ENCODE assay signal across 22 mouse cellular contexts in the genomic region with DNA sequence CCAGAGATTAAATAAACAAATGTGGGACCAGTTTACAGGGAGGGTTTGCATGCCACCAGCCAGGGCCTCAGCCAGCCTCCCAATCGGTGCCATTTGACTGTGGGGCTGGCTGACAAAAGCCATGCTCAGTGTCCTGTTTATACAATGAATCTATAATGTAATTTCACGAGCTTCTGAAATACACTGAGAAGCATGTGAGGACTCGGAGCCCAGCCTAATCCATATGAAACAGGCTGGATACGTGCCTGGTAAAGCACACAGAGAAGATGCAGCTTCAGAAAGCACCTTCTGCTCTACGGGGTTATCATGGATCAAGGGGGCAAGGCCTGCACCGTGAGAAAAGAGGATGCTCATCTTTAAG.
DNase-seq lines count a peak whose midpoint lies in the region; ATAC-seq and TF ChIP-seq lines count a peak whose summit lies in the region.
"Had no signal": no experiment of that assay in that cellular context is flagged by ENCODE, and none has a peak within 500 bp of the region (broad histone marks: within the 10 kb centered on the region; RNA-seq: fewer than 3 reads in every experiment).

No protein-coding gene starts in this region.

- no peak overlapping the region for H3K9ac ChIP-seq in forebrain, embryonic 12.5 days
- H3K9ac ChIP-seq in midbrain, embryonic 11.5 days (ENCODE audit: low read length): no peak overlapping the region
- H3K9ac ChIP-seq in lung, postnatal 0 days (replicated peaks; ENCODE audit: low read depth): no peak overlapping the region
- H3K9ac ChIP-seq: embryonic facial prominence, embryonic 12.5 days; intestine, embryonic 15.5 days; limb, embryonic 13.5 days; liver, postnatal 0 days had no signal

- DNase-seq in forebrain, embryonic 10.5 days (ENCODE audit: extremely low spot score, low spot score): no peak
- DNase-seq in right cerebral cortex, postnatal 4 days: peak; percentile 8
- DNase-seq in right cerebral cortex, postnatal 14 days: no peak
- DNase-seq in midbrain, embryonic 11.5 days (ENCODE audit: low spot score, missing footprints): no peak
- DNase-seq in heart, adult 11 months: no peak
- DNase-seq in lung, postnatal 0 days (ENCODE audit: low spot score): no peak
- no peak for DNase-seq in spleen, adult 12 weeks (ENCODE audit: low spot score)
- DNase-seq: cerebellum, postnatal 25 days; gastrocnemius, postnatal 14 days; heart, postnatal 14 days; liver, postnatal 0 days; lung, postnatal 36 days; spleen, adult 18-20 months; thymus, postnatal 14 days had no signal

- peaks cover 8% of the 10 kb centered on the region; the same call in 1 of the 2 replicates for H3K4me1 ChIP-seq in forebrain, embryonic 12.5 days
- H3K4me1 ChIP-seq in forebrain, embryonic 10.5 days: peaks cover 6% of the 10 kb centered on the region; the same call in 1 of the 2 replicates
- peaks cover 6% of the 10 kb centered on the region for H3K4me1 ChIP-seq in midbrain, embryonic 11.5 days (ENCODE audit: control insufficient read depth, insufficient read depth, low read length)
- no peaks in the 10 kb centered on the region for H3K4me1 ChIP-seq in lung, postnatal 0 days (ENCODE audit: insufficient read depth, low read depth, low read length)
- H3K4me1 ChIP-seq: heart, embryonic 10.5 days; intestine, embryonic 15.5 days; limb, embryonic 13.5 days had no signal

- no peaks in the 10 kb centered on the region for H3K27me3 ChIP-seq in forebrain, embryonic 12.5 days
- no peaks in the 10 kb centered on the region; the same call in 1 of the 2 replicates for H3K27me3 ChIP-seq in forebrain, embryonic 10.5 days (ENCODE audit: poor library complexity, severe bottlenecking)
- no peaks in the 10 kb centered on the region for H3K27me3 ChIP-seq in midbrain, embryonic 11.5 days (ENCODE audit: control insufficient read depth, insufficient read depth, low read length)
- no peaks in the 10 kb centered on the region for H3K27me3 ChIP-seq in lung, postnatal 0 days (replicated peaks; ENCODE audit: insufficient read depth, low read length)
- H3K27me3 ChIP-seq: embryonic facial prominence, embryonic 12.5 days; intestine, embryonic 15.5 days; limb, embryonic 13.5 days had no signal

- no peak overlapping the region for H3K4me3 ChIP-seq in forebrain, embryonic 12.5 days (replicated peaks)
- no peak overlapping the region for H3K4me3 ChIP-seq in forebrain, embryonic 10.5 days
- H3K4me3 ChIP-seq in midbrain, embryonic 11.5 days (ENCODE audit: low read depth, low read length): no peak overlapping the region
- no peak overlapping the region for H3K4me3 ChIP-seq in lung, postnatal 0 days (ENCODE audit: low read depth, low read length)
- H3K4me3 ChIP-seq: embryonic facial prominence, embryonic 12.5 days; heart, embryonic 10.5 days; intestine, embryonic 15.5 days; layer of hippocampus, adult 2 months; limb, embryonic 13.5 days; myocyte had no signal

- no peak for TF ChIP-seq CTCF in lung, postnatal 0 days (IDR thresholded peaks at IDR 0.05)

- peak; percentile 42; the same call in 1 of the 2 replicates for ATAC-seq in forebrain, embryonic 12.5 days (ENCODE audit: low FRiP score)
- ATAC-seq in midbrain, embryonic 11.5 days (ENCODE audit: low FRiP score): peak; percentile 77
- no peak for ATAC-seq in lung, postnatal 0 days
- ATAC-seq: intestine, embryonic 15.5 days; liver, postnatal 0 days had no signal

- no peak overlapping the region for H3K4me2 ChIP-seq in forebrain, embryonic 12.5 days
- H3K4me2 ChIP-seq in midbrain, embryonic 11.5 days: no peak overlapping the region
- H3K4me2 ChIP-seq in lung, postnatal 0 days (replicated peaks; ENCODE audit: low read depth, low read length): no peak overlapping the region
- H3K4me2 ChIP-seq: embryonic facial prominence, embryonic 12.5 days; intestine, embryonic 15.5 days; limb, embryonic 13.5 days had no signal

- no peaks in the 10 kb centered on the region for H3K9me3 ChIP-seq in forebrain, embryonic 12.5 days
- no peaks in the 10 kb centered on the region for H3K9me3 ChIP-seq in forebrain, embryonic 10.5 days
- H3K9me3 ChIP-seq in midbrain, embryonic 11.5 days (ENCODE audit: control insufficient read depth, low read length): no peaks in the 10 kb centered on the region
- H3K9me3 ChIP-seq in lung, postnatal 0 days (ENCODE audit: low read length): no peaks in the 10 kb centered on the region
- H3K9me3 ChIP-seq: embryonic facial prominence, embryonic 12.5 days; heart, embryonic 10.5 days; intestine, embryonic 15.5 days; limb, embryonic 13.5 days had no signal

- no peak for TF ChIP-seq EP300 in lung, postnatal 0 days (IDR thresholded peaks at IDR 0.05)

- WGBS in forebrain, embryonic 12.5 days: 64% methylated on average over 6 of the region's 6 CpGs
- 78% methylated on average over 6 of the region's 6 CpGs for WGBS in forebrain, embryonic 10.5 days
- WGBS in midbrain, embryonic 11.5 days: 50% methylated on average over 6 of the region's 6 CpGs
- 45% methylated on average over 6 of the region's 6 CpGs for WGBS in lung, postnatal 0 days

- H3K27ac ChIP-seq in forebrain, embryonic 12.5 days: no peak overlapping the region
- no peak overlapping the region for H3K27ac ChIP-seq in forebrain, embryonic 10.5 days
- H3K27ac ChIP-seq in midbrain, embryonic 11.5 days (ENCODE audit: low read depth, low read length): peak overlapping the region; percentile 11; the same call in 1 of the 2 replicates
- no peak overlapping the region for H3K27ac ChIP-seq in lung, postnatal 0 days (ENCODE audit: low read length)
- H3K27ac ChIP-seq: embryonic facial prominence, embryonic 12.5 days; heart, embryonic 10.5 days; intestine, embryonic 15.5 days; kidney, postnatal 0 days; layer of hippocampus, adult 2 months; limb, embryonic 13.5 days had no signal

- no peaks in the 10 kb centered on the region for H3K36me3 ChIP-seq in forebrain, embryonic 12.5 days (replicated peaks)
- H3K36me3 ChIP-seq in forebrain, embryonic 10.5 days (replicated peaks): no peaks in the 10 kb centered on the region
- no peaks in the 10 kb centered on the region for H3K36me3 ChIP-seq in midbrain, embryonic 11.5 days (ENCODE audit: control insufficient read depth, insufficient read depth, low read length)
- H3K36me3 ChIP-seq in lung, postnatal 0 days (ENCODE audit: insufficient read depth, low read length): no peaks in the 10 kb centered on the region
- H3K36me3 ChIP-seq: embryonic facial prominence, embryonic 12.5 days; heart, embryonic 10.5 days; intestine, embryonic 15.5 days; limb, embryonic 13.5 days had no signal
